Comparison of ENCODE assay signal across 25 mouse cellular contexts in the genomic region with DNA sequence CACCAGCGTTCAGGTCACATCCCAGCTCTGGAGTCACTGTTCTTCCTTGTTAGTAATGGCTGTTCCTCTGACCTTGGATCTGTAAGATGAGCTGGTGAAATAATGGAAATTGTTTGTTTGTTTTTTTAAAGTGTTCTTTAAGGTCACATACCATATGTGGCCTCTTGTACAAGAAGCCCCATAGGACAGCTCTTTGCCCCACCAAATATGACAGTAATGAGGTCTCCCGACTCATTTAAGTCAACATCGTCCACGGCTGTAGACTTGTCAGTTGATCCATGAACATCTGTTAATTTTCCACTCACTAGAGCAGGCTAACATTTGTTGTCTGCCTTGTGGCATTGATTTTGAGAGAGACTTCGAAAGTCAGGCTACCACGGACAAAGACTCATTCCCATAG. TPM values are rescaled to one million over a fixed set of nuclear protein-coding genes. Genes with fewer than 3 reads are reported as not detected.
A peak's percentile ranks its signal among the peaks of the same experiment; 100 is the strongest.
DNase-seq lines count a peak whose midpoint lies in the region; ATAC-seq lines count a peak whose summit lies in the region.
"Had no signal": no experiment of that assay in that cellular context is flagged by ENCODE, and none has a peak within 500 bp of the region (broad histone marks: within the 10 kb centered on the region; RNA-seq: fewer than 3 reads in every experiment).

No protein-coding gene starts in this region.

- no peak for ATAC-seq in midbrain, embryonic 14.5 days (ENCODE audit: low FRiP score, low TSS enrichment)
- ATAC-seq: activated CD4-positive, CD25-positive, alpha-beta regulatory T cell, adult 4 months; forebrain, embryonic 13.5 days; forebrain, embryonic 16.5 days; hindbrain, postnatal 0 days; inflammation-experienced regulatory T-cells, adult 6 months; intestine, embryonic 16.5 days had no signal

- H3K27me3 ChIP-seq in midbrain, embryonic 10.5 days (ENCODE audit: low read depth, poor library complexity, severe bottlenecking) = no peaks in the 10 kb centered on the region
- no peaks in the 10 kb centered on the region for H3K27me3 ChIP-seq in midbrain, embryonic 14.5 days (ENCODE audit: control insufficient read depth, insufficient read depth, low read length)
- H3K27me3 ChIP-seq: embryonic facial prominence, embryonic 13.5 days; forebrain, embryonic 13.5 days had no signal

- no peak overlapping the region for H3K4me2 ChIP-seq in midbrain, embryonic 14.5 days (ENCODE audit: low read length)
- H3K4me2 ChIP-seq: embryonic facial prominence, embryonic 13.5 days; forebrain, embryonic 13.5 days; heart, embryonic 11.5 days; hindbrain, embryonic 14.5 days had no signal

- WGBS in midbrain, embryonic 10.5 days = 76% methylated on average over 6 of the region's 6 CpGs
- WGBS in midbrain, embryonic 14.5 days = 69% methylated on average over 6 of the region's 6 CpGs

- peak; percentile 29 for DNase-seq in embryo, embryonic 10.5 days (ENCODE audit: low spot score)
- no peak for DNase-seq in embryo, embryonic 10 days (ENCODE audit: low spot score)
- peak; percentile 79 for DNase-seq in heart, adult 11 months
- no peak for DNase-seq in heart, postnatal 36 days
- DNase-seq in midbrain, embryonic 10.5 days (ENCODE audit: low spot score) = peak; percentile 13
- DNase-seq in midbrain, embryonic 14.5 days = no peak
- DNase-seq: adrenal gland, adult 8-10 months; adrenal gland, postnatal 25 days; cerebellum, adult 11-12 months; cerebellum, adult 8-10 months; cerebellum, postnatal 10 days; cerebellum, postnatal 36 days; gastrocnemius, adult 2 months; gastrocnemius, postnatal 14 days; heart, adult 2 months had no signal

- H3K4me1 ChIP-seq in midbrain, embryonic 10.5 days = peaks cover 45% of the 10 kb centered on the region
- peaks cover 23% of the 10 kb centered on the region for H3K4me1 ChIP-seq in midbrain, embryonic 14.5 days (ENCODE audit: control insufficient read depth, insufficient read depth, low read length)

- H3K36me3 ChIP-seq in midbrain, embryonic 10.5 days = no peaks in the 10 kb centered on the region
- no peaks in the 10 kb centered on the region for H3K36me3 ChIP-seq in midbrain, embryonic 14.5 days (ENCODE audit: control insufficient read depth, insufficient read depth, low read length)
- H3K36me3 ChIP-seq: embryonic facial prominence, embryonic 13.5 days; forebrain, embryonic 10.5 days had no signal

- no peak overlapping the region for H3K27ac ChIP-seq in midbrain, embryonic 10.5 days (replicated peaks)
- H3K27ac ChIP-seq in midbrain, embryonic 14.5 days (replicated peaks; ENCODE audit: low read depth, low read length) = no peak overlapping the region
- H3K27ac ChIP-seq: embryonic facial prominence, embryonic 13.5 days; forebrain, embryonic 10.5 days; forebrain, embryonic 13.5 days; heart, adult 2 months; hindbrain, embryonic 14.5 days; hindbrain, postnatal 0 days had no signal

- no peaks in the 10 kb centered on the region for H3K9me3 ChIP-seq in midbrain, embryonic 10.5 days (replicated peaks)
- H3K9me3 ChIP-seq in midbrain, embryonic 14.5 days (ENCODE audit: control insufficient read depth, low read length) = no peaks in the 10 kb centered on the region
- H3K9me3 ChIP-seq: embryonic facial prominence, embryonic 13.5 days; forebrain, embryonic 10.5 days; forebrain, embryonic 13.5 days had no signal

- H3K4me3 ChIP-seq in midbrain, embryonic 10.5 days = no peak overlapping the region
- H3K4me3 ChIP-seq in midbrain, embryonic 14.5 days (replicated peaks; ENCODE audit: low read depth, low read length) = no peak overlapping the region
- H3K4me3 ChIP-seq: embryonic facial prominence, embryonic 13.5 days; forebrain, embryonic 10.5 days; forebrain, embryonic 13.5 days; gastrocnemius, adult 2 months; heart, adult 2 months had no signal

- H3K9ac ChIP-seq in midbrain, embryonic 14.5 days (replicated peaks; ENCODE audit: low read length) = no peak overlapping the region
- H3K9ac ChIP-seq: embryonic facial prominence, embryonic 13.5 days; forebrain, embryonic 13.5 days; hindbrain, embryonic 14.5 days had no signal

- intact Hi-C loops in heart, postnatal 36 days (cut with DNase I) = loop anchor here (5.0 to 10.0 kb wide), 3 partner anchors 57 to 266 kb away; partner anchors contain the start of gene Id3

RNA-seq across cellular contexts. Expression of gene Pnrc2, which starts 5.4 kb away (rescaled TPM):
- total RNA-seq in heart, postnatal 36 days (2021) = 10 to 100 TPM; 59.2 to 63.5 TPM
- 216 and 225 TPM in 2 replicates for polyA plus RNA-seq in midbrain, embryonic 10.5 days (2016; fragmentation: Nextera tagmentation; extraction: Ambion mirVana)
- 90.8 and 122 TPM in 2 replicates for polyA plus RNA-seq in midbrain, embryonic 14.5 days (2014; fragmentation: Nextera tagmentation; extraction: Ambion mirVana)

RNA-seq across cellular contexts. Expression of gene Cnr2, which starts 16.2 kb away (rescaled TPM):
- total RNA-seq in heart, postnatal 36 days (2021) = under 1 TPM; 0.49 to 0.50 TPM
- 0.46 and 0.60 TPM in 2 replicates for polyA plus RNA-seq in midbrain, embryonic 10.5 days (2016; fragmentation: Nextera tagmentation; extraction: Ambion mirVana)
- 0.17 TPM in 1 of 2 replicates, not detected in the other for polyA plus RNA-seq in midbrain, embryonic 14.5 days (2014; fragmentation: Nextera tagmentation; extraction: Ambion mirVana)
- polyA plus RNA-seq: forebrain, embryonic 16.5 days had no signal

RNA-seq across cellular contexts. Expression of gene Srsf10, which starts 23.5 kb away (rescaled TPM):
- total RNA-seq in heart, postnatal 36 days (2021) = 10 to 100 TPM; 37.1 to 45.6 TPM
- polyA plus RNA-seq in midbrain, embryonic 10.5 days (2016; fragmentation: Nextera tagmentation; extraction: Ambion mirVana) = 368 and 383 TPM in 2 replicates
- 247 and 266 TPM in 2 replicates for polyA plus RNA-seq in midbrain, embryonic 14.5 days (2014; fragmentation: Nextera tagmentation; extraction: Ambion mirVana)

RNA-seq across cellular contexts. Expression of gene Fuca1, which starts 41.5 kb away (rescaled TPM):
- total RNA-seq in heart, postnatal 36 days (2021) = 10 to 100 TPM; 31.0 to 31.4 TPM
- 54.0 and 63.7 TPM in 2 replicates for polyA plus RNA-seq in midbrain, embryonic 10.5 days (2016; fragmentation: Nextera tagmentation; extraction: Ambion mirVana)
- 57.4 and 62.7 TPM in 2 replicates for polyA plus RNA-seq in midbrain, embryonic 14.5 days (2014; fragmentation: Nextera tagmentation; extraction: Ambion mirVana)

Comparison
In these comparisons a context has a peak if more than half of its experiments do, and no peak if none do; other contexts are left out.
1. DNase-seq: peak in embryo, embryonic 10.5 days (single experiment), heart, adult 11 months (single experiment) and midbrain, embryonic 10.5 days (single experiment); none in embryo, embryonic 10 days (single experiment), heart, postnatal 36 days (0 of 2) and midbrain, embryonic 14.5 days (single experiment).